Mouse (Mus musculus) frontal cortex, postnatal 10 days (tissue): Measurements from ENCODE around the gene Uqcr10.

Experiments used
- DNase-seq, 2 experiments: peaks; one replicate each; pipeline ENCODE4 v3.0.0; 2022; ENCODE audit warnings: low spot score in 2 of 2, mixed read lengths in 1 of 2

The Uqcr10 gene

DNA sequence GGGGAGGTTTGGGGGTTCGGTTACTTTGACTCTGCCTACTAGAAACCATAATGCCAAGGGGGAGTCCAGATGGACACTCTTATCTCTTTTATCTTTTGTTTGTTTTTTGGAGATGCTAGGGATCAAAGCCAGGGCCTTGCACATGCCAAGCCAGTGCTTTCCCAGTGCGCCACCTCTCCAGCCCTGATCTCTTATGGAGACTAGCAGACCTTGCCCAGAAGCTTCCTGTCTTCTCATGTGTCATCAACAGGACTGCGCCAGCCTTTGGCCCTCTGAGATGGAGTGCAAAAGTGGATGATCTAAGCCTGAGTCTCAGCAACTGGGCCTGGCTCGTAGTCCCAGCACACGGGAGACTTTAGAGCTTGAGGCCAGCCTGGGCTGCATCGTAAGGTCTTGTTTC is 28.4 kb downstream of the Uqcr10 start:
- no peak for DNase-seq

DNA sequence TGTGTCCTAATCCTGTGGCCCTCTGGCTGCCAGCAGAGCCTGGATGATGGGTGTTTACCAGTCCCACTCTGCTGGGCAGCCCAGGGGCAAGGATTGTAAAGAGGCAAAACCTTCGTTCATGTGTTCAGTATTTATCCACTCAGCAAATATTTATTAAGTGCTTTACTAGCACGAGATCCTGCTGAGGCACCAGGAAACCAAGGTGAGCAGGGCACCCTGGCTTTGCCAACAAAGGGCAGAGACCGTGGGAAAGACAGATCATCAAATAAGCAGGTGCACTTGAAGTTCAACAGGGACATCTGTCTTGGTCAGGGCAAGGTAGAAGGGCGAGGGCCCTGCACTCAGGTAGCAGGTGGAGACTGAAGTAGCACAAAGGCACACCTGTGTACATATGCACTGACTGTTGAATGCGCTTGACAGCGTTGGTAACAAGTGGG is 29.0 kb downstream of the Uqcr10 start:
- no peak for DNase-seq

DNA sequence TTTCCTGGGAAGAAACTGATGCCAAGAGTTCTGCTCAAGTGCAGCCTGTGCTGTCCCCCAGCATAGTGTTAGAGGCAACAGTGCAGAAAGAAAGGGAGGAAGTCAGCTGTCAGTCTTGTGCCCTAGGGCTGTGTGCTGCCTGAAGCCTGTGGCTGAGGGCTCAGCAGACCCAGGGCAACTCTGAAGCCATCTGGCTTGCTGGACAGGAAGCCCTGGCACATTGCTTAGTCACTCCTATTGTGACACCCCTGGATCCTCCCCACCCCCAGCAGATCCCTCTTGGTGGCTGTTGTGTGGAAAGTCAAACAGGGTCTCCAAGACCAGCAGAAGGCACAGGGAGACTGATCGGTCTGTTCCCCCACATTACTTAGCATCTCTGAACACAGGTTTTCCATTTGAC is 29.5 kb downstream of the Uqcr10 start:
- no peak for DNase-seq

DNA sequence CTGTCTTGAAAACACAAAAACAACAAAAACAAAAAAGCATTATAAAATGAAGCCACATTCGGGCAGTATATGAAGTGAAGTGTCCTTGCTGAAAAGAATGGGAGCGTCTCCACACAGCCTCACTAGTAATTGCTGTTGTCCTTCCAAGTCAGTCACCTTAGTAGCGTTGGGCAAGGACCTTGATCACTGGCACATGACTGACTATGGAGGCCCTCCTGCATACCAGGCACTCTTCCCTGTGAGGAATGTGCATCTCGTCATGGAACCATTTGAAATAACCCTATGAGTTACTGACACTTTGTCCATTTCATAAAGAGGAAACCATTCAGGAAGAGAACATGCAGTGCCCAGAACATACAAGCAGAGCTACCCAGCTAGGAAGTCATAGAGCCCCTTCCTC is 32.4 kb downstream of the Uqcr10 start:
- no peak for DNase-seq

DNA sequence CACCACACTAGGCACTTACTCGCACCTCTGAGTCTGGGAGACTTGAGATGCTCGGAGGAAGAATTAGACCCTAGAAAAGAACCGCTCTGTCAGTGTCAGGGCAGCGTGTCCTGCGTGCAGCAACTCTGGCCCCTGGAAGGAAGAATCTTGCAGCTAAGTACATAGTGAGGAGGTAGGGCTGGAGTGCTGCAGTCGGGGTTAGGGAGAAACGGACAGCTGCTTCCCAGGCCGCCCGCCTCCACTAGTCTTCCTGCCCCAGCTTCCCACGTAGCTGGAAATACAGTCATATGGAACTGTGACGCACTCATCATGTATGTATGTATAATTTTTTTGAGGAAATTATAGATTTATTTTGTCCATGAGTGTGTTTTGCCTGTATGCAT is 41.7 kb downstream of the Uqcr10 start:
- DNase-seq: no peak

DNA sequence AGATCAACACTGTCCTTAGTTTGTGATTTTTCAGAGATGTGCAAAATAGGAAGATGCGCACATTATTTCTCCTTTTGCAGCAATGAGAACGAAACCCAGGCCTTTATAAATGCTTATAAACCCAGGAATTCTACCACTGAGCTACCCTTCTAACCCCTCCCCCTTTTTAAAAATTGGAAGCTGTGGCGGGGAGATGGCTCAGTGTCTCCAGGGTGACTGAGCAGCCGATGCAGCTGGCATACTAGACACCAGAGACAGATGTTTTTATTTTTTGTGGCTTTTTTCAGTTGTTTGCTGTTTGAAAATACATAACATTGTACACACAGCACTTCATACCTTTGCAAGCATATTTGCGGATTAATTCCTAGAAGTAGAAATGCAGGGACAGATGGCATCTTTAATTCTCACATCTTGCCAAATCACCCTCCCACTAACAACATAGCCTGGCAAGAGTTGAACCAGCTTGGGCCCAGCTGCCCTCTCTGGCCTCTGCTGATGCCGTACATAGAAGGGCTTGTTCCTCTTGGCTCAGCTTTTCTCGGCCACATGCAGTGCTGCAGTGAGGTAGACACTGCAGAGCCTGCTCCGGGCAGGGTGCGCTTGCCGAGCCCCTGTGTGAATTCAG is 42.2 kb downstream of the Uqcr10 start:
- DNase-seq: no peak

DNA sequence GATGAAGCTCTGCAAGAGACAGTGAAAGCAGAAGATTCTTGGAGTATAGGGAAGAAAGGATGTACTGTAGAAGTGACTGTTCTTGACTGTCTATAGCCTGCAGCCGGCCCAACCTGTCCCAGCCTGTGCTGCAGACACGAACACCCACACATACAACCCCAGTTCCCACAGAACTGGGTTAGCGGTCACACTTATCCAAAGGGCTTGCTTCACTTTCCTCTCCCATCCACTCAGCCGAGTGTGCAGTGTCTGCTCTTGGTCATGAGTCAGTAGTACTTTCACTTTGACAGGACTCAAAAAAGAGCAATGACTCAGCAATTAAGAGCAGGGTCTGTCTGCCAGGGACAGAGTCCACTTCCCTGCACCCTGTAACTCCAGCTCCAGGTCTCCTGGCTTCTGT is 42.8 kb downstream of the Uqcr10 start:
- DNase-seq: no peak

DNA sequence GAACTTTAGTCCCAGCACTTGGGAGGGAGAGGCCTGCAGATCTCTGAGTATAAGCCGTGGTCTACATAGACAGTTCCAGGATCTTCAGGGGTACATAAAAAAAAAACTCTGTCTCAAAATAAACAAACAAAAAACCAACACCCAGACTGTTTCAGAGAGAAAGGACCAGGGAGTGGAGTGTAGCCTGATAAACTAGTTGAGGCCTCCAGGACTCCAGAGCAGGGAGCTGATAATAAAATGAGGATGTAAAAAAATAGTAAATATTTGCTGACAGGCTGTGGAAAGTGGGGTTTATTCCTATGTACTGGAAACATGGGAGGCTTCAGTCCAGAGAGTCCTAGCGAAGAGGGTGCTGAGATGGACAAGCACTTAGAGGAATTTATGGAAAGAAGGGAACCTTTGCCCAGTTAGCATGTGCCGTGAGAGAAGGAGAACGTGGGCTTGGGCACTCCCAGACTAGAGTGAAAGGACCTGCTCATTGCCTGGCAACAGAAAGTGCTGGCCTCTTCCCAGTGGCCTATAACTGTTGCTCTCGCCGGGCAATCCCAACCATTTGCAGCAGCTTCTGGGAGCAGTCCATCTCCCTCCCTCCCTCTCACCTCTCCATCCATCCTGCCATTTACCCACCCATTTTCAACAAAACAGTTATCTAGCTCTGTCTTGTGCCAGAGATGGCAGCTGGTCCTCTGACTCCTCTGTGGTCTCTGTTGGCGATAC is 43.7 kb downstream of the Uqcr10 start:
- no peak for DNase-seq

DNA sequence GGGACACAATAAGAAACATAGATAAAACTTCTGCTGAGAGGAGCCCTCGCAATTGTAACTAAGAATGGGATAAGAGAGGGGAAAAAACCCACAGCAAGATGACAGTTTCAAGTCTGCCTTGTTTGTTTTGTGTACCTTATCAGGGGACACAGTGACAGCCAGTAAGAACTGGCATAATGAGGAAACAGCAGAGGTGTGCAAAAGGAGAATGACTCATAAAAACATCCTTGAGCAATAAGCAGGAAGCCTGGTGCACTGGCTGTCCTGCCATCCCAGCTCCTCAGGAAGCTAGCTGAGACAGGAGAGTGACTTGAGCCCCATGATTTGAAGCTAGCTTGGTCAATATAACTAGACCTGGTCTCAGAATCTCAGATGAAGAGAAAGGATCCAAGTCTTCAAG is 44.3 kb downstream of the Uqcr10 start:
- no peak for DNase-seq
